Mouse (Mus musculus): ENCODE measurements around the gene Scn5a.
A peak's percentile ranks its signal among the peaks of the same experiment; 100 is the strongest.

Scn5a gene

GRCm38 (mm10) chr9:119469691-119470353 is 109.0 kb downstream of the Scn5a start:
- no peak for DNase-seq (ENCODE audit: inconsistent age in 2 of 2, low spot score in 1 of 2)

GRCm38 (mm10) chr9:119465595-119465994 is 113.2 kb downstream of the Scn5a start:
- DNase-seq (ENCODE audit: inconsistent age in 2 of 2, low spot score in 1 of 2): peak in 1 of 2 experiments; percentile 47

GRCm38 (mm10) chr9:119465056-119465455 is 113.8 kb downstream of the Scn5a start:
- DNase-seq (ENCODE audit: inconsistent age in 2 of 2, low spot score in 1 of 2): no peak

- peak; percentile 48 to 83 for DNase-seq (ENCODE audit: inconsistent age in 2 of 2, low spot score in 1 of 2)
Measured at GRCm38 (mm10) chr9:119460410-119460809, 118.4 kb downstream of the Scn5a start.

GRCm38 (mm10) chr9:119457122-119457521 is 121.7 kb downstream of the Scn5a start:
- DNase-seq (ENCODE audit: inconsistent age in 2 of 2, low spot score in 1 of 2): no peak

GRCm38 (mm10) chr9:119455967-119456366 is 122.8 kb downstream of the Scn5a start:
- no peak for DNase-seq (ENCODE audit: inconsistent age in 2 of 2, low spot score in 1 of 2)

- DNase-seq (ENCODE audit: inconsistent age in 2 of 2, low spot score in 1 of 2): no peak
Measured at GRCm38 (mm10) chr9:119445737-119446136, 133.1 kb downstream of the Scn5a start.

GRCm38 (mm10) chr9:119444738-119445429 is 133.9 kb downstream of the Scn5a start, which contains the start of gene Exog:
Gene Exog (plus strand): TSS chr9:119444943.
- DNase-seq (ENCODE audit: inconsistent age in 2 of 2, low spot score in 1 of 2): peak; percentile 98 to 99

GRCm38 (mm10) chr9:119438498-119439000 is 140.3 kb downstream of the Scn5a start:
- DNase-seq (ENCODE audit: inconsistent age in 2 of 2, low spot score in 1 of 2): no peak

- no peak for DNase-seq (ENCODE audit: inconsistent age in 2 of 2, low spot score in 1 of 2)
Measured at GRCm38 (mm10) chr9:119438065-119438464, 140.8 kb downstream of the Scn5a start.

- no peak for DNase-seq (ENCODE audit: inconsistent age in 2 of 2, low spot score in 1 of 2)
Measured at GRCm38 (mm10) chr9:119435855-119436254, 143.0 kb downstream of the Scn5a start.

All from adrenal gland, adult (tissue).